Mouse (Mus musculus): Measurements from ENCODE around the gene Golph3l.
"Not testable (repeated sequence)": the region's sequence is repeated elsewhere in the genome, so short reads cannot be mapped to it uniquely, and the experiment has no call there.

Golph3l gene

GRCm38 (mm10) chr3:95588604-95589086 lies at the start of gene Golph3l:
Gene Golph3l, plus strand, starts transcription at chr3:95588934.
- DNase-seq (ENCODE audit: low read depth, low spot score): peak; percentile 99

- DNase-seq (ENCODE audit: low read depth, low spot score): no peak
Observed at GRCm38 (mm10) chr3:95538936-95539335, 49.8 kb upstream of the Golph3l start.

GRCm38 (mm10) chr3:95539837-95540236 lies 48.9 kb upstream of the Golph3l start:
- no peak for DNase-seq (ENCODE audit: low read depth, low spot score)

- DNase-seq (ENCODE audit: low read depth, low spot score): not testable (repeated sequence)
Observed at GRCm38 (mm10) chr3:95541186-95541585, 47.5 kb upstream of the Golph3l start.

- no peak for DNase-seq (ENCODE audit: low read depth, low spot score)
Observed at GRCm38 (mm10) chr3:95542171-95542570, 46.6 kb upstream of the Golph3l start.

DNA sequence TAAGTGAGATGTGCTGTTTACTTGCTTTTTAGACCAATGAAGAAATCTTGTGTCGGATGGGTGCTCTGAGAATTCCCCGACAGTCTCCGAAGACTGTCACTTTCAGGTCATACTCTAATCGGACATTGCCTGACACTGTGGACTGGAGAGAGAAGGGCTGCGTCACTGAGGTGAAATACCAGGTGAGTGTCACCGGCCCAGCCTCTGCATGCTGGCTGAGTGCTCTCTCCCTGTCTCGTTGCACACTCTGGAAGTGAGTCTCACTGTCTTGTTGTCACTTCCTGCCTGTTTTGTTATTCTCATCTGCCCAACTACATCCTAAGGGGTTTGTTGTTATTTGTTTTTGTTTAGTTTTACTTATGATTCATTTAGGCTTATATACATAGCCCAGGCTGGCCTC lies 45.8 kb upstream of the Golph3l start:
- no peak for DNase-seq (ENCODE audit: low read depth, low spot score)

- no peak for DNase-seq (ENCODE audit: low read depth, low spot score)
Observed at GRCm38 (mm10) chr3:95550176-95550575, 38.6 kb upstream of the Golph3l start.

DNA sequence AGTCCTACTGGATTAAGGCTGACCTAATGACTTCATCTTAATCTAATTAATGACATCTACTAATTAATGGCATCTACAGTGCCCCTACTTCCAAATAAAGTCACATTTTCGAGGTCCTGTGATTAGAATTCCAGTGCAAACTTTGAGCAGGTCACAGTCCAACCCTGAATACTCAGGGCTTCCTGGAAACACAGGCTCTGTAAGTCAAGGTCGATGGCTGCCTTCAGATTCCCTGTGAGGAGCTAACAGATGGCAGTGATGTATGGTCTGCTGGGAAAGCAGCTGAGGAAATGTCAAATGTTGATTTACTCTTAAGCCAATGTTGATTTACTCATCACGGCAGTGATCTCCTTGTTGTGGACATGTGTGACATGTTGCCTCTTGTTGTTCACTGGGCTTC lies 34.7 kb upstream of the Golph3l start:
- no peak for DNase-seq (ENCODE audit: low read depth, low spot score)

- DNase-seq (ENCODE audit: low read depth, low spot score): no peak
Observed at GRCm38 (mm10) chr3:95559437-95559836, 29.3 kb upstream of the Golph3l start, which contains the start of gene Hormad1. Gene Hormad1, plus strand, starts transcription at chr3:95559677.

DNA sequence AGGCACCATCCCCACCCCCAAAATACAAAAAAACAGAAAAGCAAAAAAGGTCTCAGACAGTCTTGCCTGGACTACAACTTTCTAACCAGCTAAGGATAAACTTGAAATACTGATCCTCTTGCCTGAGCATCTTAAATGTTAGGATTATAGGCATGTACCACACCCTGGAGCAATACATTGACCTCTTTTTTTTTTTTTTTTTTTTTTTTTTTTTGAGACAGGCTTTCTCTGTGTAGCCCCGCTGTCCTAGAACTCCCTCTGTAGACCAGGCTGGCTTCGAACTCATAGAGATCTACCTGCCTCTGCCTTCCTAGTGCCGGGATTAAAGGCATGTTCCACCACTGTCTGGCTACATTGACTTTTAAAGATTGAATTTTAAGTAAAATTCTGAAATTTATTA lies 28.0 kb upstream of the Golph3l start:
- DNase-seq (ENCODE audit: low read depth, low spot score): no peak

DNA sequence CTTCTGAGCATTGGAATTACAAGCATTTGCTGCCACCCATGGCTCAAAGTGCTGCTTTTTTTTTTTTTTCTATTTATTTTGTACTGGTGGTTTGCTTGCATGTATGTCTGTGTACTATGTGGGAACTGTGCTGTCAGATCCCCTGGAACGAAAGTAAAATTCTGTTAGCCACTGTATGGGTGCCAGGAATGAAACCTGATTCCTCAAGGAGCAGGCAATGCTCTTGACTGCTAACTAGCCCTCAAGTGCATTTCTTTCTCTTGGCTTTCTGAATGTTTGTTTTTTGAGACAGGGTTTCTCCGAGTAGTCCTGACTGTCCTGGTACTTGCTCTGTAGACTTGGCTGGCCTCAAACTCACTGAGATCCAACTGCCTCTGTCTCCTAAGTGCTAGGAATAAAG lies 26.9 kb upstream of the Golph3l start:
- DNase-seq (ENCODE audit: low read depth, low spot score): no peak

GRCm38 (mm10) chr3:95569585-95569984 lies 19.1 kb upstream of the Golph3l start:
- DNase-seq (ENCODE audit: low read depth, low spot score): no peak

DNA sequence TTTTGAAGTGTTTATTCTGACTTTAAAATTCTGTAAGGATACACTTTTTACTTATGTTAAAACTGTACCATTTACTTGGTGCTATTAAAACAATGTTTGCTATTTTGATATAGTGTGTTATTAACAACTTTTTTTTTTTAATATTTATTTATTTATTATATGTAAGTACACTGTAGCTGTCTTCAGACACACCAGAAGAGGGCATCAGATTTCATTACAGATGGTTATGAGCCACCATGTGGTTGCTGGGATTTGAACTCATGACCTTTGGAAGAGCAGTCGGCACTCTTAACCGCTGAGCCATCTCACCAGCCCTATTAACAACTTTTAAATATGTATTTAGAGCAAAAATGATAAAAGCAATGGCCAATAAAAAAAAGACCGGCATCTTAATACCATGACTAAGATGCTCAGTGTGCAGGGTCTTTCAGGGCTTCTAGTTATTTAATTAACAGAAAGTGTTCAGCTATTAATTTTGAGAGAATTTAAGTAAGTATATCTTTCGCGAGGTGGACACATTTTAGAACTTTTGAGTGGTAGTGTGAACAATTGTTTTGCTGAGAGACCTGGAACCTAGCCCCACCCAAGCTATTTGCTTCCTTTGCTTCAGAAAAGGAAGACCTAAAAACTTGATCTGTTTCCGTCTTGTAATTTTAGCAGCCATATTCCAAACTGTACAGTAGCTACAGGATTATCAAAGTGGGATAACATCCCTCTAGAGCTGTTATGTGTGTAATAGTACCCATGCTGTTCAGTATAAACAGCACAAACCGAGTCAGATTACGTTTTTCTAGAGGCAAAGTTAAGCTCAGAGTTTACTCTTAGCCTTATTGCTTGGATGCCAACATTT lies 755 bp upstream of the Golph3l start:
- peak; percentile 6 for DNase-seq (ENCODE audit: low read depth, low spot score)

GRCm38 (mm10) chr3:95598734-95599133 lies 10.0 kb downstream of the Golph3l start:
- no peak for DNase-seq (ENCODE audit: low read depth, low spot score)

- no peak for DNase-seq (ENCODE audit: low read depth, low spot score)
Observed at GRCm38 (mm10) chr3:95601287-95601686, 12.6 kb downstream of the Golph3l start.

DNA sequence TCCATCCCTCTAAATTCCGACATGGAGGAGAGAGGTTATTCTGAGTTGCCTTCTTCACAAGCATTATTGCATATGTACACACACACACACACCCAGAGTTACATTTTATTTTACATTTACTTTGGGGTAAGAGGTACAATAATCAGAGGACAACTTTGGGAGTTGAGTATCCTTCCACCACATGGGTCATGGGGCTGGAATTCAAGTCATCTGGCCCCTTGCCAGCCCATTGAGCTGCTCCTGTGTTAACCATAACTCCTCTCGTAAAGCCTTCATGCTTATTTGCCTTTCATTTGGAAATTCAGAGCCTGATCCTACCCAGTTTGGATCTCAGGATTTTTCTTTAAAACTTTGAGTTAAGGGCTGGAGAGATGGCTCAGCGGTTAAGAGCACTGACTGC lies 17.4 kb downstream of the Golph3l start:
- no peak for DNase-seq (ENCODE audit: low read depth, low spot score)

DNA sequence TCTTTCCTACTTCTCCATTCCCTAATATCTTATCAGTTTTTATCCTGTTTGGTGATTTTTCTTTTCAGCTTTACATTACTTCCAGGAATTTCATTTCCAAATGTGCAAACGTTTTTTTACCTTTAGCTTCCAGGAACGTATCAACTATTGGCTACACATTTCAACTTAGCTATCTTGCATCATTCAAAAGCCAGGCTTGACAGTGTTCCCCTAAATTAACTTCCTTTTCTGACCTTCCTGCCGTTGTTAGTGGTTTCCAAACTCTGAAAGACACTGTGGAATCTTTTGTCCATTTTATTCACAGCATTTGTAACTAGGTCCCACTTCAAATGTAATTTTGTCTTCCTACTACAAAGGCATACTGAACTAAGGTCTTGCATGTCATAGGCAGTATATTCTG lies 20.5 kb downstream of the Golph3l start:
- no peak for DNase-seq (ENCODE audit: low read depth, low spot score)

DNA sequence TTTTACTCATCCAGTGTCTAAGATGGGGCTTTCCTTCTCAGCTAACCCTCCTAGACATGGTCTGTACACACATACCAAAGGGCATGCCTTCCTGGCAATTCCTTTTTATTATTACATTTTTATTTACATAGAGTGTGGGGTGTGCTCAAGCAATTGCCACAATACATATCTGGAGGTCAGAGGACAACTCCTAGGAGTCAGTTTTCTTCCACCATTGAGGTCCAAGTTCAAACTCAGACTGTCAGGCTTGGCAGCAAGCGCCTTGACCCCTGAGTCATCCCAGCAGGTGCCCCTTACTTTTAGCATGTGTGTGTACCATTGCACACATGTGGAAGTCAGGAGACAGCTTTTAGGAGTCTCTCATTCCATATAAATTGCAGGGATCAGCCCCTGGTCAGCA lies 25.3 kb downstream of the Golph3l start:
- no peak for DNase-seq (ENCODE audit: low read depth, low spot score)

GRCm38 (mm10) chr3:95618511-95618910 lies 29.8 kb downstream of the Golph3l start:
- no peak for DNase-seq (ENCODE audit: low read depth, low spot score)

DNA sequence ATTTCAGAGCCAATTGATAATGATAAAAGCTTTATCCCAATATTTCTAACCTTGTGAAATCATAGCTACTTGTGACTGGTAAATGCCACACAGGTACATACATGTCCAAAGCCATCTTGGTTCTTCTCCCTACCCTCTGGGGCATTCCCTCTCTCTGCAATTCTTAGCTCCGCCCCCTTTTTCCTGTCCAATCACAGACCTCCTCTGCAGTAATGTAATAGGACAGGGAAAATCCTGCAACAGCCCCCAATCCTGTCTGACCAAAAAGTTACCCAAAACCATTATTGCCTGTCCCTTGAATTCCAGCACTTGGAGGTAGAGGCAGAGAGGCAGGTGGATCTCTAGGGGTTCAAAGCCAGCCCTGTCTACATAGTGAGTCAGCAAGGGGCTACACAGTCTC lies 32.5 kb downstream of the Golph3l start:
- no peak for DNase-seq (ENCODE audit: low read depth, low spot score)

GRCm38 (mm10) chr3:95622421-95622820 lies 33.7 kb downstream of the Golph3l start:
- DNase-seq (ENCODE audit: low read depth, low spot score): not testable (repeated sequence)

DNA sequence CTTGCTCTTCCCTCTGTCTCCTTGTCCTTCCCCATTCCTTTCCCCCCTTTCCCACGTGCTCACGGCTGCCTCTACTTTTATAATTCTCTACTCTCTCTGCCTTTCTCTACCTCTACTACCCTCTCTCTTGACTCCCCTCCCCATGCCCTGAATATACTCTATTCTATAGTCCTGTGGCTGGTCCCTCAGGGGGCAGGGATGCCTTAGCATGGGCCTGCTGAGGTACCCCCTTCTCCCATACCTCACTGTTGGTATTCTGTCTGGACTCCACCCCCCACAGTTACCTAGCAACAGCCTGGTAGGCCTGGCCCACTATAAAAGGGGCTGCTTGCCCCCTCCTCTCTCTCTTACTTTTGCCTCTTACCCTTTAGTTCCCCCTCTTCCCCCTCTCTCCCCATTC lies 34.8 kb downstream of the Golph3l start:
- DNase-seq (ENCODE audit: low read depth, low spot score): no peak

- not testable (repeated sequence) for DNase-seq (ENCODE audit: low read depth, low spot score)
Observed at GRCm38 (mm10) chr3:95623991-95624515, 35.3 kb downstream of the Golph3l start.
